Mouse (Mus musculus): ENCODE measurements around the gene Nt5dc3.

Nt5dc3 gene

DNA sequence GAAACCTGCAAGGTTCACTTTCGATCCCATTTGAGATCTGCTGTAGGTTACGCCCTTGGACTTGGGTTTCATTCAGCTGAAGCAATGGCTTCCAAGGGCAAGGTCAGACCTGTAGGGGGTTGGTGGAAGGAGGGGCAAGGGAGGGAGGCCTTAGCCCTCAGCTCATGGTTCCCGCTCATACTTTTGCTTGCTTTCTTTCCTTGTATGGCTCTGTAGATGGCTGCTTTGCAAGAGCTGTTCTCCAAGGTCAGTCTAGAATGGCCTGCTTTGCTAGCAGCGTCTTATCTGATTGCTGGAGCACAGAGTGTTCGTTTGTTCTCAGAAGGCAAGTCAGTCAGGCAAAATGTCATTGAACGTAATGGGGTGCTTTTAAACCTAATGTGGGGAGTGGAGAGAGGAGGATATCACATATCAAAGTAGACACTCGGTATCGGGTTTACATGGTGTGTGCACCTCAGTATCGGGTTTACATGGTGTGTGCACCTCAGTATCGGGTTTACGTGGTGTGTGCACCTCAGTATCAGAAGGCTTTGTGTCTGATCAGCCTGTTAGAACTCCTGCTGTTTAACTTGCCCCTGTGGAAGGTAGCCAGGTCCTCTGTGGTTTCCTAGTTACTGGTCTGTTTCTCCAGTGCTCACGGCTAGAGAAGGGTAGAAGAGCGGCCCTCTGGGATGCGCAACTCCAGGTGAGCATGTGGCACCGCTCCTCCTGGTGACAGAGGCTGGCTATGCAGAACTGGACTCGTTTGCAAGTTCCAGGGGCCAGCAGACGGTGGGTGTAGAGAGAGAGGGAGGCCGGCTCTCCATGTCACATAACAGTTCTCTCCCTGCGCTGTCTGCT, 35.7 kb downstream of the Nt5dc3 start:
- in situ Hi-C loops (cut with MseI, MboI), result no loop called here

DNA sequence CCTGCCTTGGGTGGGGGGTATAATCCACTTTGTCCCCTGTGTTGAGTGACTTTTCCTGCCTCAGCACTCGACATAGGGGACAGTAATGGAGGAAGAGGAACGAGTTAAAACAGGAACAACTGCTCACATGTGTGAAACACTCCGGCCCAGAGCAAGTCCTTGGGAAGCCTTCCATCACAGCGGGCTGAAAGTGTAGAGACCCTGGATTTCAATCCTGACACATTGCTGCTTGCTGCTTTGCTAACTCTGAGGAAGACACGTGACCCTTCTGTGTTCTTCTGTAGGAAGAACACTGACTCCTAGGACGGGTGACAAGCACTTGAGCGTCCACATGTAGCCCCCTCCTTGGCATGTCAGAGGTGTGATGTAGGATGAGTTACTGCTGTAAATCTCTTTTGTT, 36.3 kb downstream of the Nt5dc3 start:
- in situ Hi-C loops (cut with MseI, MboI), result no loop called here

DNA sequence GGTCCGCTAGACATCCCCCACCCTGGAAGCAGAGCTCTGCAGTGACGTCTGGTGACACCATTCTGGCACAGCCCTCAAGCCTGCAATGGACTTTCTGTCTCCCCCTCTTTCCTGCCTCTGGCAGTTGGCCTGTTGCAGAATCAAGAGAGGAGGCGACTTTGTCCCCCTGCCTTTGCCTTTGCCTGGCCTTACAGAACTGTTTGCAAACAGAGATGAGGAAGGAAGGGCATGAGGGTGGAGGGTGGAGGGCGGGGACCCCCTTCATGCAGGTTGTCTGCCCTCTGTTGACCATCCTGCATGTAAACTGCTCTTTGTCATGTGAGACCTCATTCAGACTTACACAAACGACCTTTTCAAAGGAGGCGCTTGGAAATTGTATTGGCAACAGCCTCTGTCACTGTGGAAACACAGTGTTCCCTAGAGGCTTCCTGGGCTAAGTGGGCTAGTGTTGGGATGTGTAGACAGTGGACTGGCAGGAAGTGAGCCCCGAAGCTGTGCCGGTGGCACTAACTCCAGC, 40.9 kb downstream of the Nt5dc3 start:
- in situ Hi-C loops (cut with MseI, MboI), result no loop called here

DNA sequence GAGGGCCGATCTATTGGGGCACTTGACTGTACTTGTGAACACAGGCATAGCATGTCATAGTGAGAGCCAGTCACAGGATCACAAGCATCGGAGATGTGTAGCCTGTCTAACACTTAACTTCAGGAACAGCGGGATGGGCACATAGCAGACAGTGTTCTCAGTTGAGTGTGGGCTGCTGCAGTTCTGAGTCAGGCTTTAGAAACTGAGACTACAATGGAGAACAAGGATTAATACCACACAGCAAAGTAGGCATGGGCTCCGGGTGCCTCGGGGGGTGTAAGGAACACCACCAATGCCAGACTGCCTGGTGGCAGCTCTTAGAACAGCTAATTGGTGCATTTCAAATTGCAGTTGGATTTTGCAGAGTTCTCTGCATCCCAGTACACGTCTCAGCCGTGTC, 42.2 kb downstream of the Nt5dc3 start:
- in situ Hi-C loops (cut with MseI, MboI), result no loop called here

DNA sequence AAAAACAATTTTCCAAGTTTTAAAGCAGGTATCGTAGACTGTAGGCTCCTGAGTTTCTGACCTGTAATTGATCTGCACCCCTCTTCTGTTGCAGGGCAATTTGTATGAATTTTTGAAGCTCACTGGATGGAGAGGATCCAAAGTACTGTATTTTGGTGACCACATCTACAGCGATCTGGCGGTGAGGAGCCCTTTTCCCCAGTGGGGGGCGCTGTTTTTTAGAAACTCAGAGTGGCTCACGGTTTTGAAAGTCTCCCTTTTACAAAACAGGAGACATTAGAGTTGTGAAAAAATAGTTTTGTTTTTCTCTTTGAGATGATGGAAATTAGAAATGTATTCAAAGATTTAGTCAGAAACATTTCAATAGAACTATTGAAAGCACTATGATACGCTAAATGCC, 45.3 kb downstream of the Nt5dc3 start:
- in situ Hi-C loops (cut with MseI, MboI), result no loop called here

DNA sequence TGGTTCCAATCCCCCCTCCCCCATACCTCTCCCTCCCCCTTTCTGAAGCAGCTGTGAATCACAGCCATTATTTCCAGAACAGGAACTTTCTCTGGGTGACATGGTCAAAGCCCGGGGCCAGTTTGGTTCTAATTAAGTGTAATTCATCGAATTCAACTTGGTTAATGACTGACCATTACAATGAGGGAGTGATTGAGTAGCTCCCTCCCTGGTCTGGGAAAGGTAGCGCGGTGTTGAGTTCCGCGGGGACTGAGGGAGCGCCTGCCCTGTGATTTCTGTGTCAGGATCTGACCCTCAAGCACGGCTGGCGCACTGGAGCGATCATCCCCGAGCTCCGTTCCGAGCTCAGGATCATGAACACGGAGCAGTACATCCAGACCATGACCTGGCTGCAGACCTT, 46.1 kb downstream of the Nt5dc3 start:
- in situ Hi-C loops (cut with MseI, MboI), result no loop called here

DNA sequence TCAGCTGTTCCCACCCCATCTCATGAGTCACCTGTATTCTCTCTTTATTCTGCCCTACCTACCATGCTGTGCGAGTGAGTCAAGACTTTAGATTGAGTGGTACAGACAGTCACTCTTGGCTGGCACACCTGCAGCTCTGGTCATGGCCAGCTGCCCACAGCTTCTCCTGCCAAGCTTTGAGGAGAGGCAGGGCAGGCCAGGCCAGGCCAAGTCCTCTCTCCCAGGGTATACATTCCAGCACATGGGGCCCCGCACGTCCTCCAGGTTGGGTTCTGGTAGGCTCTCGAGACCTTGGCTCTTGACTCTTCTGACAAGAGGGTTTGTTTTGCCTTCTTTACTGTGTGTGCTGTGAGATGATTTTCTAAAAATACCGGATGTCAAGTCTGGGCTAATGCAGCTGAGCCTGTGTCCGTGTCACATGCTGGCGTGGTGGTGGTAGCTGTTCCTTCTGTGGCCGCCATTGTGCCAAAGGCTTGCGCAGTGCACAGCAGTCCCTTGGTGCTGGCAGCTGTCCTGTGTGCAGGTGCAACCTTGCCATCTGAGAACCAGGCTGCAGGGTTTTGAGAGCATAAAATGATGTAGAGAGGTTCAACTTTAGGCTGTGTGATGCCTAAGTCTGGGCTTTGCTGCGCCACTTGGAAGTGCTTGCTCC, 47.2 kb downstream of the Nt5dc3 start:
- in situ Hi-C loops (cut with MseI, MboI), result no loop called here

DNA sequence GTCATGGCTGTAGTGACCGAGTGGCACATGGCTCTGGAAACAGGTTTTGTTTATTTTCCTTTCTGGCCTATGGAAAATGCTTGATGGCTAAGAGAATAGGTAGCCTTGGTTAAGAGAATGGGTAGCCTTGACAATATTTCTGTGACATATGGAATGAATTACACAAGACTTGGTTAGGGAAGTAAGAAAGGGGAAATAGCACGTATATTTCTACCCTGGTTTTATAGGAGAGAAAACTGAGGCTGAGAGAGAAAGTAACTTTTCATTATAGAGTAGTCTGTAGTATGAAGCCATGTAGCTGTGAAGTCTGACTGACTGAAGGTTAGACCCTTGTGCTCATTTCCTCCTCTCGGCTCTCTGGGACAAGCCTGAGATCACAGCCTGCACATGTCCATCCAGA, 48.1 kb downstream of the Nt5dc3 start:
- in situ Hi-C loops (cut with MseI, MboI), result no loop called here

DNA sequence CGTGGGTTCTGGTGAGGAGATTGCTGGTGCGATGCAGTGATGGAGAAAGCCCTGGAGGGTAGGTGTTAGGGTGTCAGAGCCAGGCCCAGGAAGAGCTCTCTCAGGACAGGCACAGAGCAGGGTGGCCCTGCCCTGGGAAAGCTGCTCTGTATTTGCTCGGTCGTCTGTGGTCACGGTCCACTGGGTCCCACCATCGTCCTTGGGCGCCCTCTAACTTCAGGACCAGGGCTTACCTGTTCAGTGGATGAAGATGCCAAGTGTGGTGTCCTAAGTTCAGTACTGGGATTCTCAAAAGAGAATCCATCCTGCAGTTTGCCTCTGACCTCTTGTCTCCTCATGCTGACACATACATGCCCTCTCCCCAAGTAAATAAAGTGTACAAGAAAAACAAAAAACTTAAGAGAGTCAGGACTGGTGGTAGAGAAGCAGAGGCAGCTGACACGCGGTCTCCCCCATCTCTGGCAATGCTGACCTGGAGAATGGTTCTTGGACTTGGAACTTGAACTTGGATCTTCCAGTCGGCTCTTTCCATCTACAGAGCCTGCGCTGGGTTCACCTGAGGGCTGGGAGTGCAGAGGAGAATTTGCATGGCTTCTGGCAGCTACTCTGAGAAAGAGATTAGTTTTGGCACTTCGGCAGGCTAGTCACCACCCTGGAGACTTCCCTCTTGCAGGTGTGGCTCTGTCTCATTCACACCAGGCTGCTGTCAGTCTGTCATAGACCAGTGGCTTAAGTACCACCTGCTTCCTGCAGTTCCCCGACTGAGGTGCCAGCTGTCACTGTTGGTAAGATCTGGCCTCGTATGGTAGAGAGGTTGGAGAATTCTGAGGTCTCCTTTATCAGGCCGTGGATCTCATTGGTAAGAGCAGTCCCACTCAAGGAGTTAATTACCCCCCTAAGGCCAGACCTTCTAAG, 49.7 kb downstream of the Nt5dc3 start:
- in situ Hi-C loops (cut with MseI, MboI), result no loop called here

DNA sequence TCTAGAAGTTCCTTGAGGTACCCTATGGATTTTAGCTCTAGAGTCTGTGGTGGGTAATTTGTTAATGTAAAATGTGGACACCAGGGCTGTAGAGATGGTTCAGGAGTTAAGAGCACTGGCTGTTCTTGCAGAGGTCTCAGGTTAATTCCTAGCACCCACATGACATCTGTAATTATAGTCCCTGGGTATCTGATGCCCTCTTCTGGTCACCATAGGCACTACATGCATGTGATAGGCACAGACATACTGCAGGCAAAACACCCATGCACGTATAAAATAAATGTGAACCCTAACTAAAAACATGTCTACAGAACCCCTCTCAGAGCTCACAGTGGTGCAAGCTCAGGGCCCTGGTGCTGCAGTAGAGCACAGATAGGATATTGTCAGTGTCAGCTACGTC, 50.7 kb downstream of the Nt5dc3 start:
- in situ Hi-C loops (cut with MseI, MboI), result no loop called here

DNA sequence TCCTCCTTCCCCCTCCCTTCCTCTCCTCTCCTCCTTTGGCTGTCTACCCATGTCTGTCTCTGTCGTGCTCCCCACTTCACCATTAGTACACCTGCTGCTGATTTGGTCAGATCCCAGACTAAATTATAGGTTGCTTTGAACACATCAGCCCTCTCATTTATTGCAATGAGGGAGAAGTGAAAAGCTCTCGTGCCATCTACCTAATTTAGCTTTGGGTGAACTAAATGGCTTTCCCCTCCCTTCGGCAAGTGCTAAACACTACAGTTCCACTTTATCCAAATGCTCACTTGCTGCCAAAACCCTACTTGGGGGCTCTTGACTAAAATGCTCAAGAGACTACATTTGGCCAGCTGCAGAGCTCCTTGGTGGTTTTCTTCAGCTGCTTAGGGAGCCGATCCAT, 58.0 kb downstream of the Nt5dc3 start:
- in situ Hi-C loops (cut with MseI, MboI), result no loop called here

DNA sequence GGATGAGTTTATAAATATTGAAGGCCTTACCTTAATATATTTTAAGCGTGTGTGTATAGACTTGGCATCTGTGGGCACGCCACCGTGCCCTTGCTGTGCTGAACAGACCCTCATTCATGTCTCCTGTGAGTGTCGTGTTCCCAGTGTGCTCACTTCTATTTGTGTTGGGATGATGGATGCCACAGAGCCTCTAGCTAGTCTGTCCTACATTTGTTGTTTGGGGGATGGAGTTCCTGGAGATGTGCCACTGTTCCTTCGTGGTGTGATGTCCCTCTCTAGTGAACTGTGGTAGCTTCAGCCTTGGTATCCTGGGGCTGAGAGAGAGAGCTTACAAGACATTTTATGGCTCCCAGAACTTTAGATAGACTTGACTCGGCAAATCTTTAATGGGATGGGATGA, 60.0 kb downstream of the Nt5dc3 start:
- in situ Hi-C loops (cut with MseI, MboI), result no loop called here

DNA sequence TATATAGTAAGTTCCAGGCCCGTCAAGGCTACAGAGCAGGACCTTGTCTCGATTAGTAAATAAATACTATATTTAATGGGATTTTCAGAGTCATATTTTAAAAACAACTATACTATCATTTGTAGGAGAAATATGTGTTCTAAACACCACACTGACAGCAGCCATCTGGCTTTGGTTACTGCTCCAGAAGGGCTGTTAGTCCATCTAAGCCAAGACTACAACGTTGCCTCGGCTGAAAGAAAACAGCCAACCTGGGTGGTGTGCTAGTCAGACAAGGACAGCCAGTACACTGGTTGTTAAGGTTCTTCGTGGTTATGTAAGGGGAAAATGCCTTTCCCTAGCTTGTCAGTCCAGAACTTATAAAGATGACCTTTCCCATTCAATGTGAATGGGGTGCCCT, 63.9 kb downstream of the Nt5dc3 start:
- in situ Hi-C loops (cut with MseI, MboI), result no loop called here

DNA sequence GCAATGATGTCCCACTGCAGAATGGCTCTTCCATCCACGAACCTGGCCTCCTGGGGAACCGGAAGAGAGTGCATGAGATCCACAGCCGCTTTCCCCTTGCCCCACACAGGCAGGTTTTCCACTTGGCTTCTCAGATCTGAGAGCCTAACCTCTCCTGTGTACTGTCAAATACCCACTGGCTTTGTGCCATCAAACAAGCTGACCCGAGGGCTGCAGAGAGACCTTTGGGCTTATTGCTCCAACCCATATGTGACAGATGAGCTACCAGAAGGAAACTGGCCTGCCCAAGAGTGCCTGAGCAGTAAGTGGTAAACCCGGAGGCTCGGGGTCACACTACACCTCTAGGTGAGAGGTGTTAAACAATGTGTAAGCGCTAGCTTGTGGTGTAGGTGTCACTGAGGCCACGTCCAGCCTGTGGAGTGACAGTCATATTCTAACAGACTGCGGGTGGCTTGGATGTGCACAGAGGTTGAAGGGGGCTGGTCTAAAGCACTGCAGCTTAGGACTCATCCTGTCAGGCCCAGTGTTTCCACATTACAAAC, 68.2 kb downstream of the Nt5dc3 start:
- in situ Hi-C loops (cut with MseI, MboI), result no loop called here

DNA sequence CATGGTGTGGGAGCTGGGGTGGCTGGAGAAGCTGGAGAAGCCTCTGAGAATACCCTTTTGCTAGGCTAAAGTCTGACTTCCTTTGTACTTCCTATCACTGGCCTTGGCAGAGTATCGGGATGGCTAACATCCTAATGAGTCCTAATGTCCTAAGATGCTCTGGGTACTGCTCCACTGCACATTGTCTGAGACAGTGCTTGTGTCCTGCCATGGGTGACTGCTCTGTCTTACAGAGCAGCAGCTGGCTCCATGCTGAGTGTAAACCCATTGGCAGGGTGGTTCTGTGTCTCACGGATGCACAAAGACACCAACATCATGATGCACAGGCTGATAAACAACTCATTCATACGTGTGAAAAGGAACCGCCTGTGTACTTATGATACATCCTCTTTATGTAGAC, 70.3 kb downstream of the Nt5dc3 start:
- in situ Hi-C loops (cut with MseI, MboI), result no loop called here

DNA sequence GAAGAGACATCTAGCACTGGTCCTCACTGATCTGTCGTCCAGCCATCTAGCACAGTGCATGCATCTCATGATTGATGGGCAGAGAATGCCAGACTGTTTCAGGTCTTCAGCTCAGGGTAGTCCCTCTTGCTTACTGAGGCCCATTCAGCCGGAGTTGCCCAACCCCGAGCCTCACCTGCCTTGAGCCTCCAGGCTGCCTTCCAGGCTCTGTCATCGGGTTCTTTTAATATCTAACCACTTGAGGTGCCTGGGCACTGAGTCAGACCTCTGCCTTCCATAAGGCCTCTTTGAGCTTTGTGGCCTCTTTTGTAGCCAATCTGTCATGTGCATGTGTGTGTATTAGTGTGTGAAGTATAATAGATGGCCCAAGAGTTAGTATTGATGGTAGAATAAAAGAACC, 70.7 kb downstream of the Nt5dc3 start:
- in situ Hi-C loops (cut with MseI, MboI), result no loop called here

DNA sequence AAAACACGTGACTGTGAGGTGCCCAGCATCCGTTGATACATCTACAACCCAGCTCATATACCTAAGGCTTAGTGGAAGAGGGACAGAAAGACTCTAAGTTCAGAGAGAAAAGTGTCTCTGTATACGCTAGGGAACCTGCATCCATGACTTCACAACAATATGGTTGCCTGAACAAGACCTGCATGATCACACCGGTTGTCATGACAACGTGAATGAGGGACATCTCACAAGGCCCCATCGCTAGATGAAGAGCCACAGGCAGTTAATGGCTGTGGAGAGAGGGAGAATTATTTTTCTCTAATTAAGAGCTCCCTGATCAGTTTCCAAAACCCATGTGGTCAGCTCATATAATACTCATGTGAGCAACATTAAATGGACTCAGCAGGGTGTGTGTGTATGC, 73.4 kb downstream of the Nt5dc3 start:
- in situ Hi-C loops (cut with MseI, MboI), result no loop called here

DNA sequence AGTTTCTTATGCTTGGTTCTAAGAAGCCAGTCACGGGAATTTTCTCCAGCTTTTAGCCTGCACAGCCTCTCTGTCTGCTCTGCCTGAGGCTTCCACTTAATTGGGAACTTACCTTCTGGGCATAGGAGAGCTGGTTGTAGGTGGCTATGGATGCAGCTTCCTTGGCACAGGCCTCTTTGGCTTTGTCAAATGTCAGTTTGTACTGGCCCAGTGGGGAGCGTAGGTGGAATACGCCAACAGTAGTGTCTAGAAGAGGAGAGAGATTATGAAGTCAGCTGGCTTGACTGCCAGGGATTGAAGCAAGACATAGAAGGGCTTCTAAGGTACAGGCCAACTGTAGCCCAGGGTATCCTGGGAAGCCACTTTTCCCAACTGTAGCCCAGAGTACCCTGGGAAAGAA, 74.6 kb downstream of the Nt5dc3 start:
- in situ Hi-C loops (cut with MseI, MboI), result no loop called here

DNA sequence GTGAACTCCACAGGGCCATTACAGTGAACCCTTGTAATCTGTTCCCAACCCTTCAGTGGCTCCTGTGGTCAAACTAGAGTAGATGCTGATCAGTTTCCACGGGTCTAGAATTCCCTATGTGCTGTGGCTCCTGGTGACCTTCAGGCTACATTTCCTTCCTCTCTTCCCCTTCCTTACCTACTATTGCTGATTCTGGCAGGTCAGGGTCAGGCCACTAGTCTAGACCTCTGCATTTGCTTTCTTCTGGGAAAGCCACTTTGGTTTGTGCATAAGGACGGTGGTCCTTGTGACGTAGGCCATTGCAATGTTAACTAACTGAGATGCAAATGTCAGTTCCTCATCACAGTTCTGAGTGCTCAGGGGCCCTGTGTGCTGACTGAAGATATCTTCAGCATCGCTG, 81.6 kb downstream of the Nt5dc3 start:
- in situ Hi-C loops (cut with MseI, MboI), result no loop called here

DNA sequence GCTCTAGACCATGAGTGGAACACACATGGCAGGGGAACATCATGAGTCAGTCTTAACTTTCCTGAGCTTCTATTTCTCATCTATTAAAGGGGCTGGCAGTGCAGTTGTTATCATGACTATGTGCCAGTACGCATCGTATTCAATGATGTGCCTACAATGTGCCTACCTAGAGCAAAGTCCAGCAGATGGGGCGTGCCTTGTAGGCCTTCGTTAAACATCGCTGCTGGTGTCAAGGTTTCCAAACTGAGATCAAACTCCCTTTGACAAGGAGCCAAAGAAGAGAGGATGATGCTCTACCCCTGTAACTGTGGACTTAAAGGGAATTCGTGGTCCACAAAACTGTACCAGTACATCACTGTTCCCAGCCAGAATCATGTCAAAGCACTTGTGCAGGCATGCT, 83.7 kb downstream of the Nt5dc3 start:
- in situ Hi-C loops (cut with MseI, MboI), result no loop called here

DNA sequence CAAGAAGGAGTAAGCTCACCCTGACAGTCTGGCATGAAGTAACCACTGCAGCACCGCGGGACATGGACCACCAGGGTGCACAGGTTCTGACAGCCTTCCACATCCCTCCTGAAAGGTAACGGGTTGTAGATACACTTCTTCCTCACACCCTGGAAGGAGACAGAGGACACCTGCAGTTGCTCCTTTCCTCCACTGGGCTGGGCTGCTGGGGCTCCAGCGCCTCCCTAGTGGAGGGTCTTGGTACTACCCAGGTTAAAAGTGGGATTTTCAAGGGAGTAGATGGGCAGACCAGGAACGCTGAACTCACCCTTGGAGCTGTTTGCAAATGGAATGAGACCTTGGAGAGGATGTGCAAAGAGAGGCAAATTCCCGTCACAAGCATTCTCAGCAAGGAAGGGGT, 84.6 kb downstream of the Nt5dc3 start:
- in situ Hi-C loops (cut with MseI, MboI), result no loop called here

DNA sequence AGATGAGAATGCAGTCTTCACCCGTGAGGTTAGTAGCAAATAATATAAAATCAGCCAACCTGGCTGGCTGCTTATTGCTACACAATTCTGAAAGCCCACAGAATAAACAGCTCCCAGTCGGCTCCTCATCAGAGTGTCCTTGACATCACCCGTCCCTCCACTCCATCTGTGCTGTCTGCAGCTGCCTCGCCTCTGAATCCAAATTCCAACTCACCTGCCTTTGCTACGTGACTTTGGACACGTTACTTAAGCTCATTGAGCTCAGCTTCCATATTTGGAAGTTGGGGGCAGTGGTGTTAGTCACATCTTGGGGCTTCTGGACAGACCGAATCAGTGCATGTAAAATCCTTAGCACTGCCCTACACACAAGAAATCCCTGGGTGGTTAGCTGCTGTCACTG, 93.3 kb downstream of the Nt5dc3 start:
- in situ Hi-C loops (cut with MseI, MboI), result no loop called here
